Mouse (Mus musculus) forebrain, embryonic 13.5 days (tissue): ENCODE data around the gene Slc6a18. TPM values are rescaled to one million over a fixed set of nuclear protein-coding genes. Genes with fewer than 3 reads are reported as not detected.
A peak's percentile ranks its signal among the peaks of the same experiment; 100 is the strongest.

ENCODE experiments used
- ATAC-seq: fragments of 200-750 bp; cut with Nextera tagmentation; 2 replicates; pipeline ENCODE4 v1.8.0; 2017
- H3K27ac ChIP-seq: fragments of 300-500 bp; sonication (generic); 2 replicates; pipeline ENCODE4 v1.5.1; 2015; ENCODE audit warnings: inconsistent platforms, mild to moderate bottlenecking, moderate library complexity
- H3K27me3 ChIP-seq: fragments of 300-500 bp; sonication (generic); 2 replicates; pipeline ENCODE4 v1.6.1; 2015; ENCODE audit warnings: mild to moderate bottlenecking, inconsistent platforms
- H3K36me3 ChIP-seq: fragments of 300-500 bp; sonication (generic); 2 replicates; pipeline ENCODE4 v1.6.1; 2015; ENCODE audit warnings: mild to moderate bottlenecking, inconsistent platforms; ENCODE audit not compliant: poor library complexity, severe bottlenecking
- H3K4me1 ChIP-seq: fragments of 300-500 bp; sonication (generic); 2 replicates; pipeline ENCODE4 v1.6.1; 2015; ENCODE audit warnings: inconsistent platforms
- H3K4me2 ChIP-seq: fragments of 300-500 bp; sonication (generic); 2 replicates; pipeline ENCODE4 v1.6.1; 2015; ENCODE audit warnings: inconsistent platforms, mild to moderate bottlenecking, moderate library complexity
- H3K4me3 ChIP-seq: fragments of 300-500 bp; sonication (generic); 2 replicates; pipeline ENCODE4 v1.5.1; 2015; ENCODE audit warnings: mild to moderate bottlenecking, inconsistent platforms
- H3K9ac ChIP-seq: fragments of 300-500 bp; sonication (generic); 2 replicates; pipeline ENCODE4 v1.6.1; 2015; ENCODE audit warnings: mild to moderate bottlenecking, inconsistent platforms
- H3K9me3 ChIP-seq: fragments of 300-500 bp; sonication (generic); replicated peaks from 2 replicates; pipeline ENCODE4 v1.6.1; 2016; ENCODE audit warnings: inconsistent platforms
- WGBS: fragments of 180-500 bp; shearing (Covaris S2); methylation state at CpG from one replicate; pipeline ENCODE4 v1.1.7; 2015; 5-methylcytosine and 5-hydroxymethylcytosine counted together
- polyA plus RNA-seq: library from polyadenylated mRNA; unstranded; fragments of >200 nt; fragmentation: Nextera tagmentation; extraction: Ambion mirVana; gene quantifications from 2 replicates; pipeline ENCODE4 v1.2.1, GENCODE M21; 2015

Gene Slc6a18
- polyA plus RNA-seq, 1 experiment from 2014 or later: not detected

- Histone ChIP-seq H3K4me3 (no peak overlapping the region), H3K27ac (no peak overlapping the region), H3K4me2 (no peak overlapping the region), H3K9ac (no peak overlapping the region), H3K27me3 (no peaks in the 10 kb centered on the region), H3K36me3 (no peaks in the 10 kb centered on the region), H3K9me3 (no peaks in the 10 kb centered on the region), H3K4me1 (no peaks in the 10 kb centered on the region)
- ATAC-seq: no peak
- 84% methylated on average over 4 of the region's 4 CpGs for WGBS
Observed at GRCm38 (mm10) chr13:73702776-73703175, 25.0 kb upstream of the Slc6a18 start.

- H3K4me1 ChIP-seq: no peaks in the 10 kb centered on the region
- no peak for ATAC-seq
- H3K9me3 ChIP-seq: no peaks in the 10 kb centered on the region
- no peaks in the 10 kb centered on the region for H3K36me3 ChIP-seq
- 0 out of 2 replicates have a peak, but pooled peaks cover 3% of the 10 kb centered on the region for H3K27me3 ChIP-seq
- no peak overlapping the region for H3K27ac ChIP-seq
- no peak overlapping the region for H3K4me3 ChIP-seq
- H3K9ac ChIP-seq: no peak overlapping the region
- H3K4me2 ChIP-seq: no peak overlapping the region
- 85% methylated on average over 9 of the region's 9 CpGs for WGBS
Observed at GRCm38 (mm10) chr13:73701161-73701883, 23.5 kb upstream of the Slc6a18 start.

- Histone ChIP-seq H3K9me3 (no peaks in the 10 kb centered on the region), H3K4me1 (no peaks in the 10 kb centered on the region), H3K27me3 (0 out of 2 replicates have a peak, but pooled peaks cover 4% of the 10 kb centered on the region), H3K9ac (no peak overlapping the region), H3K4me2 (no peak overlapping the region), H3K27ac (no peak overlapping the region), H3K4me3 (no peak overlapping the region), H3K36me3 (no peaks in the 10 kb centered on the region)
- WGBS: 89% methylated on average over 12 of the region's 12 CpGs
- ATAC-seq: no peak
Observed at GRCm38 (mm10) chr13:73700554-73700953, 22.7 kb upstream of the Slc6a18 start.

GRCm38 (mm10) chr13:73699714-73700113 lies 21.9 kb upstream of the Slc6a18 start:
- ATAC-seq: no peak
- no peaks in the 10 kb centered on the region for H3K36me3 ChIP-seq

GRCm38 (mm10) chr13:73696529-73696928 lies 18.7 kb upstream of the Slc6a18 start:
- Histone ChIP-seq H3K36me3 (no peaks in the 10 kb centered on the region), H3K4me1 (no peaks in the 10 kb centered on the region)

More at GRCm38 (mm10) chr13:73699714-73700113, 21.9 kb upstream of the Slc6a18 start:
- Histone ChIP-seq H3K27me3 (0 out of 2 replicates have a peak, but pooled peaks cover 4% of the 10 kb centered on the region), H3K9me3 (no peaks in the 10 kb centered on the region), H3K4me2 (no peak overlapping the region), H3K27ac (no peak overlapping the region), H3K4me3 (no peak overlapping the region), H3K4me1 (no peaks in the 10 kb centered on the region), H3K9ac (no peak overlapping the region)
- WGBS: 91% methylated on average over 6 of the region's 6 CpGs

GRCm38 (mm10) chr13:73694972-73695371 lies 17.1 kb upstream of the Slc6a18 start:
- no peak for ATAC-seq
- WGBS: 95% methylated on average over 1 of the region's 1 CpGs
- Histone ChIP-seq H3K4me2 (no peak overlapping the region), H3K4me3 (no peak overlapping the region), H3K36me3 (no peaks in the 10 kb centered on the region), H3K9ac (no peak overlapping the region), H3K4me1 (no peaks in the 10 kb centered on the region), H3K9me3 (no peaks in the 10 kb centered on the region), H3K27me3 (0 out of 2 replicates have a peak, but pooled peaks cover 4% of the 10 kb centered on the region), H3K27ac (no peak overlapping the region)

More at GRCm38 (mm10) chr13:73696529-73696928, 18.7 kb upstream of the Slc6a18 start:
- 82% methylated on average over 3 of the region's 3 CpGs for WGBS
- H3K9me3 ChIP-seq: no peaks in the 10 kb centered on the region
- H3K27ac ChIP-seq: no peak overlapping the region
- ATAC-seq: no peak
- H3K27me3 ChIP-seq: 0 out of 2 replicates have a peak, but pooled peaks cover 4% of the 10 kb centered on the region
- no peak overlapping the region for H3K4me2 ChIP-seq
- H3K9ac ChIP-seq: no peak overlapping the region
- H3K4me3 ChIP-seq: no peak overlapping the region

- Histone ChIP-seq H3K9ac (no peak overlapping the region), H3K4me2 (no peak overlapping the region), H3K36me3 (no peaks in the 10 kb centered on the region), H3K27ac (no peak overlapping the region), H3K4me3 (no peak overlapping the region), H3K4me1 (no peaks in the 10 kb centered on the region), H3K27me3 (0 out of 2 replicates have a peak, but pooled peaks cover 4% of the 10 kb centered on the region), H3K9me3 (no peaks in the 10 kb centered on the region)
- no peak for ATAC-seq
- WGBS: 76% methylated on average over 2 of the region's 2 CpGs
Observed at GRCm38 (mm10) chr13:73693333-73693732, 15.5 kb upstream of the Slc6a18 start.

- no peak overlapping the region for H3K4me2 ChIP-seq
- no peaks in the 10 kb centered on the region for H3K9me3 ChIP-seq
- H3K27ac ChIP-seq: no peak overlapping the region
- H3K4me1 ChIP-seq: no peaks in the 10 kb centered on the region
- no peak overlapping the region for H3K4me3 ChIP-seq
- H3K27me3 ChIP-seq: 0 out of 2 replicates have a peak, but pooled peaks cover 4% of the 10 kb centered on the region
- no peaks in the 10 kb centered on the region for H3K36me3 ChIP-seq
- ATAC-seq: peak; percentile 73
- 51% methylated on average over 10 of the region's 10 CpGs for WGBS
- no peak overlapping the region for H3K9ac ChIP-seq
Observed at GRCm38 (mm10) chr13:73692249-73692868, 14.5 kb upstream of the Slc6a18 start.

- no peaks in the 10 kb centered on the region for H3K4me1 ChIP-seq
- H3K36me3 ChIP-seq: no peaks in the 10 kb centered on the region
- H3K27me3 ChIP-seq: no peaks in the 10 kb centered on the region
- no peaks in the 10 kb centered on the region for H3K9me3 ChIP-seq
- H3K4me3 ChIP-seq: no peak overlapping the region
- no peak overlapping the region for H3K4me2 ChIP-seq
- no peak overlapping the region for H3K27ac ChIP-seq
- H3K9ac ChIP-seq: no peak overlapping the region
- ATAC-seq: no peak
- 88% methylated on average over 4 of the region's 4 CpGs for WGBS
Observed at GRCm38 (mm10) chr13:73688934-73689333, 11.1 kb upstream of the Slc6a18 start.

GRCm38 (mm10) chr13:73687601-73688000 lies 9.8 kb upstream of the Slc6a18 start:
- WGBS: 74% methylated on average over 3 of the region's 3 CpGs
- Histone ChIP-seq H3K9me3 (no peaks in the 10 kb centered on the region), H3K4me3 (no peak overlapping the region), H3K27ac (no peak overlapping the region), H3K4me1 (no peaks in the 10 kb centered on the region), H3K36me3 (no peaks in the 10 kb centered on the region), H3K27me3 (no peaks in the 10 kb centered on the region), H3K4me2 (no peak overlapping the region), H3K9ac (no peak overlapping the region)
- no peak for ATAC-seq

- H3K4me2 ChIP-seq: no peak overlapping the region
- no peaks in the 10 kb centered on the region for H3K4me1 ChIP-seq
- H3K27ac ChIP-seq: no peak overlapping the region
- H3K9me3 ChIP-seq: no peaks in the 10 kb centered on the region
- no peak overlapping the region for H3K9ac ChIP-seq
- H3K36me3 ChIP-seq: no peaks in the 10 kb centered on the region
- ATAC-seq: no peak
- no peaks in the 10 kb centered on the region for H3K27me3 ChIP-seq
- WGBS: 86% methylated on average over 6 of the region's 6 CpGs
- no peak overlapping the region for H3K4me3 ChIP-seq
Observed at GRCm38 (mm10) chr13:73685502-73685901, 7.7 kb upstream of the Slc6a18 start.

- Histone ChIP-seq H3K9ac (no peak overlapping the region), H3K4me3 (no peak overlapping the region), H3K36me3 (no peaks in the 10 kb centered on the region), H3K9me3 (no peaks in the 10 kb centered on the region), H3K4me1 (no peaks in the 10 kb centered on the region), H3K27me3 (no peaks in the 10 kb centered on the region), H3K4me2 (no peak overlapping the region), H3K27ac (no peak overlapping the region)
- no peak for ATAC-seq
- WGBS: 88% methylated on average over 1 of the region's 1 CpGs
Observed at GRCm38 (mm10) chr13:73684412-73684811, 6.6 kb upstream of the Slc6a18 start.
